Mouse (Mus musculus) heart, embryonic 14.5 days (tissue): Measurements from ENCODE around the gene Rnf220. TPM values are rescaled to one million over a fixed set of nuclear protein-coding genes. Genes with fewer than 3 reads are reported as not detected.

Source experiments
- ATAC-seq: fragments of 200-750 bp; cut with Nextera tagmentation; 2 replicates; pipeline ENCODE4 v1.8.0; 2017; ENCODE audit warnings: low read depth, moderate TSS enrichment; ENCODE audit not compliant: insufficient number of reproducible peaks, insufficient read depth, low FRiP score
- H3K27ac ChIP-seq, 2 experiments: fragments of 200-500 bp in 1 of 2; fragments of 300-500 bp in 1 of 2; sonication (generic) in 1 of 2; replicated peaks in 1 of 2; 2 replicates each; pipeline ENCODE4 v1.5.1; 2012 to 2014; ENCODE audit warnings: low read depth in 2 of 2, low read length in 2 of 2, control low read depth in 1 of 2, mild to moderate bottlenecking in 1 of 2, mixed read lengths in 1 of 2; ENCODE audit not compliant: control insufficient read depth in 1 of 2, insufficient read depth in 1 of 2
- H3K27me3 ChIP-seq: fragments of 300-500 bp; sonication (generic); 2 replicates; pipeline ENCODE4 v1.6.1; 2014; ENCODE audit warnings: mild to moderate bottlenecking, low read length, control low read depth; ENCODE audit not compliant: control insufficient read depth, insufficient read depth
- H3K36me3 ChIP-seq: fragments of 300-500 bp; sonication (generic); 2 replicates; pipeline ENCODE4 v1.6.1; 2014; ENCODE audit warnings: mild to moderate bottlenecking, control low read depth, low read length, mixed read lengths; ENCODE audit not compliant: control insufficient read depth, insufficient read depth
- H3K4me1 ChIP-seq, 2 experiments: fragments of 200-500 bp in 1 of 2; fragments of 300-500 bp in 1 of 2; sonication (generic) in 1 of 2; 2 replicates each; pipeline ENCODE4 v1.6.1; 2012 to 2014; ENCODE audit warnings: low read length in 2 of 2, control low read depth in 1 of 2, mixed read lengths in 1 of 2; ENCODE audit not compliant: control insufficient read depth in 2 of 2, insufficient read depth in 2 of 2
- H3K4me2 ChIP-seq: fragments of 300-500 bp; sonication (generic); 2 replicates; pipeline ENCODE4 v1.6.1; 2014; ENCODE audit warnings: mild to moderate bottlenecking, low read length
- H3K4me3 ChIP-seq, 2 experiments: fragments of 200-500 bp in 1 of 2; fragments of 300-500 bp in 1 of 2; sonication (generic) in 1 of 2; 2 replicates each; pipeline ENCODE4 v1.5.1; 2012 to 2014; ENCODE audit warnings: low read length in 2 of 2, mild to moderate bottlenecking in 2 of 2, control low read depth in 1 of 2, low read depth in 1 of 2, moderate library complexity in 1 of 2; ENCODE audit not compliant: control insufficient read depth in 1 of 2, insufficient read depth in 1 of 2
- H3K9ac ChIP-seq: fragments of 300-500 bp; sonication (generic); 2 replicates; pipeline ENCODE4 v1.6.1; 2014; ENCODE audit warnings: mild to moderate bottlenecking, low read length
- H3K9me3 ChIP-seq: fragments of 300-500 bp; sonication (generic); 2 replicates; pipeline ENCODE4 v1.6.1; 2016; ENCODE audit warnings: low read length, control low read depth; ENCODE audit not compliant: control insufficient read depth
- WGBS: fragments of 180-500 bp; shearing (Covaris S2); extraction: QIAGEN DNeasy Blood & Tissue Kit; methylation state at CpG from one replicate; pipeline ENCODE4 v1.1.7; 2014; 5-methylcytosine and 5-hydroxymethylcytosine counted together
- polyA plus RNA-seq: library from polyadenylated mRNA; unstranded; fragments of >200 nt; fragmentation: Nextera tagmentation; extraction: Ambion mirVana; gene quantifications from 2 replicates; pipeline ENCODE4 v1.2.1, GENCODE M21; 2014

Rnf220 gene
- polyA plus RNA-seq, 1 experiment from 2014 or later: 36.4 TPM

- Histone ChIP-seq H3K4me1 (peaks cover 2 to 4% of the 10 kb centered on the region in 2 experiments; a peak in 1 of 4 replicates), H3K4me3 (no peak overlapping the region), H3K27me3 (peaks cover 37% of the 10 kb centered on the region; the same call in 1 of the 2 replicates), H3K4me2 (no peak overlapping the region), H3K27ac (no peak overlapping the region), H3K36me3 (no peaks in the 10 kb centered on the region), H3K9ac (no peak overlapping the region), H3K9me3 (no peaks in the 10 kb centered on the region)
- 79% methylated on average over 10 of the region's 10 CpGs for WGBS
- ATAC-seq: no peak
Observed at GRCm38 (mm10) chr4:117299921-117300320, 196.9 kb downstream of the Rnf220 start.

GRCm38 (mm10) chr4:117297819-117298218 is 199.0 kb downstream of the Rnf220 start:
- no peak overlapping the region for H3K4me2 ChIP-seq

GRCm38 (mm10) chr4:117296849-117297593 is 199.8 kb downstream of the Rnf220 start:
- no peak for ATAC-seq
- no peaks in the 10 kb centered on the region for H3K4me1 ChIP-seq
- H3K27me3 ChIP-seq: peaks cover 14% of the 10 kb centered on the region; the same call in 1 of the 2 replicates
- no peak overlapping the region for H3K4me3 ChIP-seq
- no peaks in the 10 kb centered on the region for H3K36me3 ChIP-seq
- no peaks in the 10 kb centered on the region for H3K9me3 ChIP-seq
- 83% methylated on average over 19 of the region's 19 CpGs for WGBS
- no peak overlapping the region for H3K9ac ChIP-seq
- H3K4me2 ChIP-seq: no peak overlapping the region
- no peak overlapping the region for H3K27ac ChIP-seq

More at GRCm38 (mm10) chr4:117297819-117298218, 199.0 kb downstream of the Rnf220 start:
- ATAC-seq: no peak
- peaks cover 16% of the 10 kb centered on the region; the same call in 1 of the 2 replicates for H3K27me3 ChIP-seq
- H3K36me3 ChIP-seq: no peaks in the 10 kb centered on the region
- H3K4me3 ChIP-seq: no peak overlapping the region
- no peaks in the 10 kb centered on the region for H3K9me3 ChIP-seq
- H3K27ac ChIP-seq: no peak overlapping the region
- no peaks in the 10 kb centered on the region for H3K4me1 ChIP-seq
- H3K9ac ChIP-seq: no peak overlapping the region
- WGBS: 75% methylated on average over 9 of the region's 9 CpGs

GRCm38 (mm10) chr4:117291696-117292095 is 205.2 kb downstream of the Rnf220 start:
- WGBS: 79% methylated on average over 2 of the region's 2 CpGs
- Histone ChIP-seq H3K27ac (no peak overlapping the region), H3K9ac (no peak overlapping the region), H3K27me3 (no peaks in the 10 kb centered on the region), H3K36me3 (peaks cover 13% of the 10 kb centered on the region), H3K9me3 (no peaks in the 10 kb centered on the region), H3K4me2 (no peak overlapping the region), H3K4me3 (no peak overlapping the region), H3K4me1 (peaks cover 5 to 12% of the 10 kb centered on the region in 2 experiments; a peak in 3 of 4 replicates)
- no peak for ATAC-seq

- peak overlapping the region; percentile 57 to 92 for H3K27ac ChIP-seq
- peaks cover 38% of the 10 kb centered on the region for H3K36me3 ChIP-seq
- peak overlapping the region; percentile 79 to 87 for H3K4me3 ChIP-seq
- H3K9me3 ChIP-seq: no peaks in the 10 kb centered on the region
- peak overlapping the region; percentile 85 for H3K9ac ChIP-seq
- no peaks in the 10 kb centered on the region for H3K27me3 ChIP-seq
- H3K4me1 ChIP-seq: peaks cover 6 to 22% of the 10 kb centered on the region in 2 experiments
- peak overlapping the region; percentile 79 for H3K4me2 ChIP-seq
- peak; percentile 90 for ATAC-seq
- WGBS: 1% methylated on average over 70 of the region's 80 CpGs
Observed at GRCm38 (mm10) chr4:117288927-117289801, 207.7 kb downstream of the Rnf220 start.

- Histone ChIP-seq H3K4me3 (peak overlapping the region; percentile 79 to 87), H3K4me2 (peak overlapping the region; percentile 79), H3K27me3 (no peaks in the 10 kb centered on the region), H3K27ac (peak overlapping the region; percentile 18 to 92; a peak in 3 of 4 replicates), H3K36me3 (peaks cover 44% of the 10 kb centered on the region), H3K9me3 (no peaks in the 10 kb centered on the region), H3K9ac (peak overlapping the region; percentile 85), H3K4me1 (peaks cover 13 to 29% of the 10 kb centered on the region in 2 experiments)
- WGBS: 24% methylated on average over 25 of the region's 25 CpGs
- no peak for ATAC-seq
Observed at GRCm38 (mm10) chr4:117288277-117288926, 208.4 kb downstream of the Rnf220 start.

GRCm38 (mm10) chr4:117284363-117284762 is 212.5 kb downstream of the Rnf220 start:
- Histone ChIP-seq H3K36me3 (peaks cover 79% of the 10 kb centered on the region), H3K27ac (no peak overlapping the region), H3K4me1 (peaks cover 15 to 34% of the 10 kb centered on the region in 2 experiments), H3K9ac (peak overlapping the region; percentile 31), H3K27me3 (no peaks in the 10 kb centered on the region), H3K9me3 (no peaks in the 10 kb centered on the region), H3K4me2 (no peak overlapping the region), H3K4me3 (no peak overlapping the region)
- WGBS: 56% methylated on average over 4 of the region's 4 CpGs
- no peak for ATAC-seq
